Mouse (Mus musculus): ENCODE data around the gene Mcm3ap. TPM values are rescaled to one million over a fixed set of nuclear protein-coding genes. Genes with fewer than 3 reads are reported as not detected.

Gene Mcm3ap
- polyA plus RNA-seq (2016; fragmentation: Nextera tagmentation; extraction: Ambion mirVana) = 83.3 and 91.8 TPM in 2 replicates

DNA sequence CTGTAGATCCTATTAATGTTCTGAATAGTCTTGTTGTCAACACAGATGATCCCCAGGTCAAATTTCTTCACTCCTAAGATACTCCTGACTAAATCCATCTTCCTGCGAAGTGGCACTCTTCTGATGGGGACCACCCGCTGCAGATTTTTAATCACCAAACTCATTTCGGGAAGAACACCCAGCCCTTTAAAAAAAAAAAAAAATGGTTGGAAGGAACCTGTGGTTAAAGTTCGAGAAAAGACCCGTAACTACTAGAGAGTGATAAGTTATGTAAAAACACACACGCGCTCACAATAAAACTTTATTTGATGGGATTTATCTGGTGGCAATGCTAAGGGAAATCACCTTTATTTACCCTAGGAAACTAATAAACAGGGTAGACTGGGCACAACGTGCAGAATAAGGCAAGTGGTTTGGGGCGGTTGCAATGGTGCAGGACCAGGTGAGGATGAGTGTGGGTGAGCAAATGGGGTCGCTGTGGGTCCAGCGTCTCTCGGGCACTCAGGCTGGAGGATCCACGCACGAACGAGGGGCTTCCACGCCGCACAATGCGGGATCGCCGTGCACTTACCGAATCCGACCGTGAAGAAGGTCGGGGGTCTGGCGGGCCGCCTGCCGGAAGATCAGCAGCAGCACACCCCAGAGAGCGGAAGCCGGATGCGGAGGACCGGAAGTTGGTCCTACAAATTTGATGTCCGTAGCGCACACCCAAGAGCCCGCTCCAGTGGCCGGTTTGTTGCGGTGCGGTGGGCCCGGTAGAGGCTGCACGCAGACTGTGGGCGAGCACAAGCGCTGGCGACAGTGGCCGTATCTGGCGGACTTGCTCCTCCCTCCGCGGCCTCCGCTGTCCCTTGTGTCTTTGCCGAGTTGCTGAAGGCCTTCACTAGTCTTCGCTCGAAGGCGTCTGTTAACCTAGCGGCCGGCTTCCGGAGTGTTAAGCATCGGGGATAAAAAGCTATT is at the start of gene Mcm3ap, which contains the start of gene Ybey:
Gene Mcm3ap (plus strand): TSS at position 725 of the 960 bp plus-strand sequence.
Gene Ybey (minus strand): TSS at position 912 of the 960 bp plus-strand sequence.
- Histone ChIP-seq H3K27ac (peak within 1 kb of the TSS; percentile 87), H3K27me3 (no peaks in the 10 kb centered on the region), H3K36me3 (peaks cover 44% of the 10 kb centered on the region), H3K4me1 (peaks cover 16% of the 10 kb centered on the region), H3K4me2 (replicated peaks) (peak within 1 kb of the TSS; percentile 60), H3K4me3 (peak within 1 kb of the TSS; percentile 57), H3K9ac (peak within 1 kb of the TSS; percentile 71), H3K9me3 (replicated peaks) (no peaks in the 10 kb centered on the region)
- peak; percentile 97 for ATAC-seq (ENCODE audit: low FRiP score)
- 2% methylated on average over 55 of the region's 55 CpGs for WGBS

DNA sequence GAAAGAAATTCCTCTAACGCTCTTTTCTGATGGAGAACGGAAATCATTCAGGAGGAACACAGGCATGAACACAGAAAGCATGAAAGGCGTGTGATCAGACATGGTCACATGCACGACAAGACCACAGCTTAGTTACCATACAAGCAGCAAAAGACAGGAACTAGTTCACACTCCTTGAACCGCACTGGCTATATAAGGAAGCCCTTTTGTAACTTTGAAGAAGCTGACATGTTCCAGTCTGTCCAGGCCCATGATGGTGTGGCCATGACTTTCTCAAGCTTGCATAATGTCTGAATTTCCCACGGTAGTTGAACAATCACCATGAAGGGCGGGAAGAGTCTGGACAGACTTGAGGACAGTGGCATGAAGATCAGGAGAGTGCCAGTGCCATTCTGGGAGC is 43.1 kb upstream of the Mcm3ap start:
- H3K4me2 ChIP-seq (replicated peaks) = no peak overlapping the region
- ATAC-seq (ENCODE audit: low FRiP score) = no peak
- no peak overlapping the region for H3K27ac ChIP-seq
- peaks cover 92% of the 10 kb centered on the region for H3K36me3 ChIP-seq
- H3K4me1 ChIP-seq = no peaks in the 10 kb centered on the region
- 96% methylated on average over 7 of the region's 7 CpGs for WGBS
- H3K27me3 ChIP-seq = no peaks in the 10 kb centered on the region
- no peak overlapping the region for H3K9ac ChIP-seq
- no peaks in the 10 kb centered on the region for H3K9me3 ChIP-seq (replicated peaks)
- H3K4me3 ChIP-seq = no peak overlapping the region

DNA sequence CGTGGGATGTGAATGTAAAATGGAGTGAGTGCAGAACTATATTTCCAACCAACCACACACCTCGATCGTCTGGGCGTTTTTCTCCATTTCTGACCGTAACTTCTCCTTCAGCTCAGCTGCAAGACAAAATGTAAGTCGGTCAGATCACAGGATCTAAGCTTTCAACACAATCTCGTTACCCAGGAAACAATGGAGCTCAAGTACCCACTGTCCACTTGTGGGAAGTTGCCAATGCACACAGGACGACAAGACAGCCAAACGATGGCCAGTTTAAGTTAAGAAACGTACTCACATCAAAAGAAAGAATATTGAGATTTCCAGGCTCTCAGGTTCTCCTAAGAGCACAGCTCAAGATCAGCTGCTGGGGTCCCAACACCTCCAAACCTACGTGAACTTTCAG is 34.8 kb upstream of the Mcm3ap start:
- H3K36me3 ChIP-seq = peaks cover 95% of the 10 kb centered on the region
- H3K4me3 ChIP-seq = no peak overlapping the region
- no peak overlapping the region for H3K4me2 ChIP-seq (replicated peaks)
- no peak overlapping the region for H3K27ac ChIP-seq
- H3K9ac ChIP-seq = no peak overlapping the region
- no peaks in the 10 kb centered on the region for H3K27me3 ChIP-seq
- 92% methylated on average over 11 of the region's 11 CpGs for WGBS
- no peaks in the 10 kb centered on the region for H3K9me3 ChIP-seq (replicated peaks)
- ATAC-seq (ENCODE audit: low FRiP score) = no peak
- no peaks in the 10 kb centered on the region for H3K4me1 ChIP-seq

DNA sequence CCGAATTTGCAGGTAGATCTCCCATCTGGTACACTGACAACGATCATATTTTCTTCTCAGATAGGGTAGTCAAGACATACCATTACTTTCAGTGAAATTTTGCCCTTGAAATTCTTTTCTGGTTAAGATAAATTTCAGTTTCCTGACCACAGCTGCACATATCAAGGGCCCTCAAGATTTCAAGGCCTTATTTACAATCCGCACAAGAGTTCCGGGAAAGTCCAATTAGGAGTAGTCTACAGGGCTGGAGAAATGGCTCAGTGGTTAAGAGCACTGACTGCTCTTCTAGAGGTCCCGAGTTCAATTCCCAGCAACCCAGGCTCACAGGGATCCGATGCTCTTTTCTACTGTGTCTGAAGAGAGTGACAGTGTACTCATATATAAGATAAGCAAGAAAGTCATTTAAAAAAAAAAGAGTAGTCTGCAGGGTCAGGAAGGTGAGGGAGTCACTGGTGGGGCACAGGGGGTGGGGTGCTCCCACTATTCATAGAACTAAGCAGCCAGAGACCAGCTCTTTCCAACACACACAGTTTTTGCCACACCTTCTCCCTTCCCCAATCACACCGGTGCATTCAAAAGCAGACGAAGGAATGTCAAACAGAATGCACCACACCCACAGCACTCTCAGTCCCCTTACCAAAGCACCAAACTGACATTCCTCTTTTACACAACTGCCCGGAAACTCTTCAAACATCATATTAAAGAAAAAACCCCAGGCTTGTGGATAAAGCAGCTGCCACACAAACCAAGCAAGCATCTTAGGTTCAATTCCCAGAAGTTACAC is 29.4 kb upstream of the Mcm3ap start:
- Histone ChIP-seq H3K36me3 (peaks cover 57% of the 10 kb centered on the region), H3K27ac (no peak overlapping the region), H3K4me3 (no peak overlapping the region), H3K4me1 (peaks cover 17% of the 10 kb centered on the region), H3K9ac (no peak overlapping the region), H3K9me3 (replicated peaks) (no peaks in the 10 kb centered on the region), H3K27me3 (no peaks in the 10 kb centered on the region), H3K4me2 (replicated peaks) (no peak overlapping the region)
- 93% methylated on average over 9 of the region's 9 CpGs for WGBS
- ATAC-seq (ENCODE audit: low FRiP score) = no peak

DNA sequence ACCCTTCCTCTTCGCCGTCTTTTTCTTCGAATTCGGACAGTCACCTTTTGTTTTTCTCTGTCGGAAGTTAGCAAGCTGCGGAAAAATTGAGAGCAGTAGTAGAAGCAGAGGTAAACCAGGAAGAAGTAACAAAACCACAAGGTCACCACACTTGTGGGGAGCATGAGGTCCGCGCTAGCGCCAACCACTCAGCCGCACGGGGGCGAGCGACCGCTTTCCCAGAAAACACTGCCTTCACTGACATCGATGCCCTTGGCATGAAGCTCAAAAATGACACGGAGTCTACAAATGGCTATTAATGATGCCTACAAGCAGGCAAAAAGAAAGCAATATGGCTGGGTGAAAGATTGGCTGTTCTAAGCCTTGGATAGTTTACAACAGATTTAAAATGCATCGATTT is 28.4 kb upstream of the Mcm3ap start, which contains the start of gene AC141477.1:
Gene AC141477.1 (minus strand): TSS at position 164 of the 400 bp plus-strand sequence.
- Histone ChIP-seq H3K9me3 (replicated peaks) (no peaks in the 10 kb centered on the region), H3K4me2 (replicated peaks) (peak within 1 kb of the TSS; percentile 77; the same call in 1 of the 2 replicates), H3K4me1 (peaks cover 17% of the 10 kb centered on the region), H3K9ac (no peak within 1 kb of the TSS), H3K27ac (no peak within 1 kb of the TSS), H3K27me3 (no peaks in the 10 kb centered on the region), H3K36me3 (peaks cover 48% of the 10 kb centered on the region), H3K4me3 (no peak within 1 kb of the TSS)
- ATAC-seq (ENCODE audit: low FRiP score) = no peak
- WGBS = 96% methylated on average over 17 of the region's 17 CpGs

DNA sequence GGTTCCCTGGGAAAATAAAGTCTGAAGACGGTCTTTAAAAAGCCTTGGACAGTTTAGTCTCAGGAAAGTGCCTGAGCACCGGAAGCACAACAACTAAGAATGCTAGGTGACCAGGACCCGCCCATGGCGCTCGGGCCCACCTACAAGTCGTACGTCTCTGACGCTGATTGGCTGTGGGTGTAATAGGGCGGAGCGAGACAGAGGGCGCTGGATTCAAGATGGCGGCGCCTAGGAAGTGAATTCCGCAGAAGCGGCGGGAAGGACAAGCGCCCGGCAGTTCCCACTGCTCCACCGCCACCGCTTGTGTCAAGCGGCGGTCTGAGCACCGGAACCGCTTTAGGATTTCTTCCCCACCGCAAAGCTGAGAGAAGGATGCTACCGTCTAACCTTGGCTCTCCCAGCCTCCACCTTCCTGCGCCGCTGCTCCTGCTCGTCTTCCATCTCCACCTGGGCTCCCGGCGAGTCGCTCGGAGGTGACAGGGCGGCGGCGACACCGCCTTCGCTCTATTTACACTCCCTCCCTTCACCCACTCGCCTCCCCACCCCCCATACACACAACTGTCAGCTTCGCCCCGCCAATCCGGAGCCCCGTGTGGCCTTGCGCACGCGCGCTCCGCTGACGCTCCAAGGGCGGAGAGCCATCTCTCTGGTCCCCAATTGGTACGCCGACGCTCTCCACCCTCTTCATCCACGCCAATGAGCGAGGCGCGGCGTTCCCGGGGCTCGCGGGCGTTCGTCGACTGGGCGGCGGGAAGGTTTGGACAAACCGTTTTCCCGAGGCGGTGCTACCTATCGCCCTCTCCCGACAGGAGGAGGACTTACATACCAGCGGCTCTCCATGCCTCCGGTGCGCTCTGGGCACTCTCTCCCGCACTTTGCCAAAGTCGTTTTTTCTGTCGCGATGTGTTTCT is 26.3 kb upstream of the Mcm3ap start, which contains the start of gene Pcnt:
Gene Pcnt (minus strand): TSS at position 609 of the 911 bp plus-strand sequence.
- H3K4me1 ChIP-seq = peaks cover 17% of the 10 kb centered on the region
- H3K27me3 ChIP-seq = no peaks in the 10 kb centered on the region
- H3K9me3 ChIP-seq (replicated peaks) = no peaks in the 10 kb centered on the region
- peak within 1 kb of the TSS; percentile 87 for H3K4me3 ChIP-seq
- H3K36me3 ChIP-seq = peaks cover 26% of the 10 kb centered on the region
- ATAC-seq (ENCODE audit: low FRiP score) = peak; percentile 100
- under 1% methylated on average over 77 of the region's 78 CpGs for WGBS
- H3K27ac ChIP-seq = peak within 1 kb of the TSS; percentile 87
- peak within 1 kb of the TSS; percentile 76 for H3K9ac ChIP-seq
- H3K4me2 ChIP-seq (replicated peaks) = peak within 1 kb of the TSS; percentile 77

DNA sequence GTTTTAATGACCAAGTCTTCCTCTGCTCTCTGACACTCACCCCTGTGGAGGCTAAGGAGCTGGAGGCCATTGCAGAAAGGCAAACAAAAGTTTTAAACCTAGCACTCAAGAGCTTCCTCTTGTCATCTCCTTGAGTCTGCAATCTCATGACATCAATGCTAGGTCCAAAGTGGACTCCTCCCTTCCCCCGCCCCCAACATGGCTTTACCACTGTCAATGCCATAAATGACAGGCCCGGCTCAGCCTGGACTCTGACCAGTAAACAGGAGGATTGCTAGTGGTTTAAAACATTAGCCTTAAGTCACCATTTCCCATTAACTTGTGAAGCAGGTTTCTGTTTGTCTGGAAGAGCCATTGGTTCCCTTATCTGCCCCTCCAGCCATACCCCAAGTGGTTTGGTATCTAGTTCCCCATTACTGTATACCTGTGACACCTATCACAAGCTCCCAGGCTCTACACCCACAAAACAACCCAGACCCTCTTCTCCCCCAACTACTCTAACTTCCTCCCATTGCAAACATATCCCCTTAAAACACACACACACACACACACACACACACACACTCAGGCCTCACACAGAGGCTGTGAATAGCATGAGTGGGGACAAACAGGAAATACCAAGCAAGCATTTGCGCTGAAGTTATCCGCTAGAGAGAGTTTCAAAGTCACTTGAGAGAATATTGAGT is 22.6 kb upstream of the Mcm3ap start:
- Histone ChIP-seq H3K27ac (no peak overlapping the region), H3K36me3 (no peaks in the 10 kb centered on the region), H3K9ac (no peak overlapping the region), H3K27me3 (no peaks in the 10 kb centered on the region), H3K4me3 (no peak overlapping the region), H3K4me2 (replicated peaks) (no peak overlapping the region), H3K4me1 (peaks cover 15% of the 10 kb centered on the region), H3K9me3 (replicated peaks) (no peaks in the 10 kb centered on the region)
- no peak for ATAC-seq (ENCODE audit: low FRiP score)
- WGBS = 81% methylated on average over 4 of the region's 4 CpGs

DNA sequence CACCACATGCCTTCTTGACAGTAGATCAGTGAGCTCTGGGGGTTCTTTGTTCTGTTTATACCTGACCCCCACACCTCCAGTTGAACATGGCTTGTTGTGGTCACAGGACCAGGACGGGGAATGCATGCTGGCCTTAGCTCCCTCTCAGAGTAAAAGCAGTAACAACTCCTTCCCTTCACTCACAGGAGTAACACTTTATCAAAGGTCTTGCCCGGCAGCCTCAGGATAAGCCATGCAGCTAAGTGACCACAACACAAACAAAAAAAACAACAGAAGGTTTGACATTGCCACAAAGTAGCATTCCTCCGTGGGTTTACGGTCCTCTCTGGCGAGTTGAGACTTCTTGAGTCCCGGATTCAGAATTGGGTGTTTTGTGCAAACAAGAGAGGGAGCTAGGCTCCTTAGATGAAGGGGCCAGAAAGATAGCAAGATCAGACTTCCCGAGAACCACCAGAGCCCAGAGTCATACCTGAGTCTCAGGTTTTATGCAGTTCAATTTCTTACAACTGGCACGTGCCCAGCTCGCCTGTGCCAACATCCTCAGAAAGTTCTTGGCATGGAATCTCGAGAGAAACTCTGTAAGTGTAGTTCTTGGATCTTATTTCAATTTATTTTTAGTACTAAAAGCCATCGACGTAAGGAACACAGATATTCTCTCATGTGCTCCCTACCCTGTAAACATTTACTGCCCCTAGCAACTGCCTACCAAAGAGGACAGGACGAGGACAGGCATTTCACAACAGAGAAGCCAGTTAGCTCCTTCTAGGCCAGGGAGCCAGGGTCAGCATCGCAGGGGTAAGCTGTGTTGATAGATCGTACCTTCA is 21.1 kb upstream of the Mcm3ap start:
- ATAC-seq (ENCODE audit: low FRiP score) = no peak
- 85% methylated on average over 15 of the region's 15 CpGs for WGBS
- Histone ChIP-seq H3K9me3 (replicated peaks) (no peaks in the 10 kb centered on the region), H3K4me1 (peaks cover 9% of the 10 kb centered on the region), H3K36me3 (no peaks in the 10 kb centered on the region), H3K27ac (no peak overlapping the region), H3K4me2 (replicated peaks) (no peak overlapping the region), H3K27me3 (no peaks in the 10 kb centered on the region), H3K4me3 (no peak overlapping the region), H3K9ac (no peak overlapping the region)

DNA sequence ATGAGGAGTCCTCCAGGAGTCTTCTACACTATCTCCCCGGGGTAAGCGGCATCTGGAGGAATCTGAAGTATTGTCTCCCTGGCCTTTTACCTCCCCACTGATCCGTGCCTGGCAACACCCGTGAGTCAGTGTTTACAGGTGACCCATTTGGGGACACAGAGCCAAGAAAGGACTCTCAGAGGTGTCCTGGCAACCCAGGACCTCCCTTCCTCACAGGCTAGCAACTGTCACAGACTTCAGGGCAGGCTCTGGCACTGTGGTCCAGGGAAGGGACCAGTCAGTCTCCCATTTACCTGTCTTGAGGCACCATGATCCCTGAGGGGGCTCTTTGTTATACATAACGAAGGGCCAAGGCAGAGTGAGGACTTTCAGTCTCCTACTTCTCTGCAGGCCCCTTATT is 19.9 kb upstream of the Mcm3ap start, which contains the start of gene 2610028H24Rik:
Gene 2610028H24Rik (plus strand): TSS at position 231 of the 400 bp plus-strand sequence.
- WGBS = 66% methylated on average over 5 of the region's 5 CpGs
- no peak within 1 kb of the TSS for H3K4me3 ChIP-seq

DNA sequence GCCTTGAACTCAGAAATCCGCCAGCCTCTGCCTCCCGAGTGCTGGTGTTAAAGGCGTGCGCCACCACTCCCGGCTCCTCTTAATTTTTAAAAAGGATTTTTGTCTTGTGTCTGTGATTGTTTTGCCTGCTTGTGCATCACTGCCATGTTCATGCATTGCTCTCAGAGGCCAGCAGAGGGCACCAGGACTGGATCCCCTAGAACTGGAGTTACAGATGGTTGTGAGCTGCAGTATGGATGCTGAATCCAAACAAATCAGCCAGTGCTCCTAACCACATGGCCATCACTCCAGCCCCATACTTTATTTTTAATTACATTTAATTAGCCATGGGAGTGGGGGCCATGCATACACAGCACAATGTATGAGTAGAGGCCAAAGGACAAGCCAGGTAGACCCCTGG is 13.4 kb upstream of the Mcm3ap start:
- no peaks in the 10 kb centered on the region for H3K27me3 ChIP-seq
- WGBS = 52% methylated on average over 5 of the region's 5 CpGs
- no peak overlapping the region for H3K27ac ChIP-seq
- no peak for ATAC-seq (ENCODE audit: low FRiP score)
- no peak overlapping the region for H3K4me2 ChIP-seq (replicated peaks)
- no peaks in the 10 kb centered on the region for H3K4me1 ChIP-seq
- no peak overlapping the region for H3K9ac ChIP-seq
- H3K9me3 ChIP-seq (replicated peaks) = 0 out of 2 replicates have a peak, but pooled peaks cover 8% of the 10 kb centered on the region
- no peak overlapping the region for H3K4me3 ChIP-seq
- H3K36me3 ChIP-seq = no peaks in the 10 kb centered on the region

More for the DNA sequence above, 19.9 kb upstream of the Mcm3ap start, which contains the start of gene 2610028H24Rik:
- no peak within 1 kb of the TSS for H3K27ac ChIP-seq
- no peak for ATAC-seq (ENCODE audit: low FRiP score)
- no peaks in the 10 kb centered on the region for H3K9me3 ChIP-seq (replicated peaks)
- no peak within 1 kb of the TSS for H3K4me2 ChIP-seq (replicated peaks)
- peaks cover under 1% of the 10 kb centered on the region; the same call in 1 of the 2 replicates for H3K4me1 ChIP-seq
- H3K9ac ChIP-seq = no peak within 1 kb of the TSS
- H3K36me3 ChIP-seq = no peaks in the 10 kb centered on the region
- no peaks in the 10 kb centered on the region for H3K27me3 ChIP-seq

All from hindbrain, embryonic 12.5 days (tissue).